Mouse (Mus musculus): ENCODE data around the gene Otop1. TPM values are rescaled to one million over a fixed set of nuclear protein-coding genes. Genes with fewer than 3 reads are reported as not detected.

Otop1 gene
- total RNA-seq (2015) = not detected in 2 replicates
- not detected in 2 replicates for total RNA-seq (2017)

DNA sequence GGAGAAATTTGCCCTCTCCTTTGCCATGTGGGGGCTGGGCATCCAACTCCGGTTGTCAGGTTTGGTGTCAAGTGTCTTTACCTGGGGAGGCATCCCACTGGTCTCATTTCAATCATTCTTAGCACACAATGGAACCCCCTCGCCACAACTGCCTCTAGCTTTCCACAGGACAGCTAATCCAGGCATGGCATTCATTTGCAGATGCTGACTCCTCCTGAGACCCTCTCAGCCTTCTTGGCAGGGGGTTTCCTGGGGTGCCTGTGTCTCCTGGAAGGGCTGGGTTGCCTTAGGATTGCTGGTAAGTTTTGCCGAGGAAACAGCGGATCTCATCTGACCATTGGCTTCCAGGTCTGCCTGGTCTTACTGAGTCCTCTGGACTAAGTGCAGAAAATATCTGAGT is at the start of gene Otop1:
Otop1 (plus strand) TSS at position 202 of the 400 bp plus-strand sequence.
- ATAC-seq (ENCODE audit: poor library complexity, severe bottlenecking) = no peak

DNA sequence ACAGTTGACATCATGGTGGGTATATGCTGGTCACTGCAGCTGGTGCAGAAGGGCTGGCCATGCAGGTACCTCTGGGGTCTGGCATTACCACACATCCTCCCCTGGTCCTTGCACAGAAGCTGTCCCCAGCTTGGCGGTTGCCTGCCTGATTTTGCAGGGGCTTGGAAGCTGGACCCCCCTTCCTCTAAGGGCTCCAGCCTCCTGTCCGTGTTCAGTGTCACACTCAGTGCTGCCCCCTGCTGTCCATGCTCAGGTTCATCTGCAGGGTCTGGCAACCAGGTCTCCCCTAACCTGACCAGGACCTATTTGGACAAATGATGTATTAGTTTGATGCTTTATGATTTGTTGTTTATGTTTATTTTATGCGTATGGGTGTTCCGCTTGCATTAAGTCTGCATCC is 40.4 kb upstream of the Otop1 start:
- ATAC-seq (ENCODE audit: poor library complexity, severe bottlenecking) = peak; percentile 86

DNA sequence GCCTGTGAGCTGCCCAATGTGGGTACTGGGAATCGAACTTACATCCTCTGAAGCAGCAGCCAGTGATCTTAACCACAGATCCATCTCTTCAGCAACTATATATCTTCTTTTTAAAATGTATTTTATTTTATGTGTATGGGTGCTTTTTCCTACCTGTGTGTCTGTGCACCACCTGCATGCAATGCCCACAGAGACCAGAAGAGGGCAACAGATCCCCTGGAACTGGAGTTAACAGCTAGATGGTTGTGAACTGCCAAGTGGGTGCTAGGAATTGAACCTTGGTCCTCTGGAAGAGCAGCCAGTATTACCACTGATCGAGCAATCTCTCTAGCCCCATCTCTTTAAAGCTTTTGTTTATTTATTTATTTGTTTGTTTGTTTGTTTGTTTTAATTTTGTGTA is 39.1 kb upstream of the Otop1 start:
- no peak for ATAC-seq (ENCODE audit: poor library complexity, severe bottlenecking)

DNA sequence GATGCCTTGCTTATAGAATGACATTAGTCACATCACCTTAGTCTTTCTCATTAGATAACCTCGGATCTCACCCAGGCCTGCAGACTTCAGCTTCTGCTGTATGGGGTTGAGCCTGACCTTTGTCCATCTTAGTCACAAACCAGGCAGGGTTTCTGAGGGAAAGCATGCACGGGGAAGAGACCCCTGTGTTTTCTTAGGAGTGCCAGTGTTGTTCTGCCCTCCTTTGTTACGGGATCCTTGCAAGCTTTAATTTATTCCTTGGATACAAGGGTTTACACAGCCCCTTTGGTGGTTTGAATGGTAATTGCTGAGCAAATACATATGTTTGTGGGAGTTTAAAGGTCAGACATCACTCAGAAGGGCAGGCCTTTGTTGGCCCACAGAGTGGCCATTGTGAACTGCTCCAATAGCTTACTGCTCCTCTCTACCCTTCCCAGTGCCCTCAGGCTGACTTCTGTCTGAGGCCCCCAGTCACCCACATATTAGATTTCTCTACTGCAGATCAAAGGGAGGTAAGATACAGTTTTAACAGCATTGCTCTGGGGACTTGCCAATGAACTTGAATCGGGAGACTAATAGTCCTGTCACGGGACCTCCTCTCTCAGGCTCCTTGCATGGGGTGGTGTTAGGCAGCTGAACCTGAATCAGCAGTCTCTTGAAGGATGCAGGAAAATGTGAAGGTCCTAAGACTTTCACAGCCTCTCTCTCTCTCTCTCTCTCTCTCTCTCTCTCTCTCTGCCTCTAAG is 34.9 kb upstream of the Otop1 start:
- ATAC-seq (ENCODE audit: poor library complexity, severe bottlenecking) = no peak

DNA sequence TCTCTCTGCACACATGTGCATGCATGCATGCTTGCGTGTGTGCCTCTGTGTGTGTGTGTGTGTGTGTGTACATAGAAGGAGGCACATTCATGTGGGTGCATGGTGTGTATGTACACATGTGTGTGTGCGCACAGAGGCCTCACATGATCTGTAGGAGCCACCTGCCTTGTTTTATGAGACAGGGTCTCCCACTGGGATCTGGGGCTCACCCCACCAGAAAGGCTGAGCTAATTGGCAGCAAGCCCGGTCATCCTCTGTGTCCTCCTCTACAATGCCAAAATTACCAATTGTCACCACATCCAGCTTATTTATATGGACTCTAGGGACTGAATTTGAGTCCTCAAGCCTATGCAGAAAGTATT is 34.3 kb upstream of the Otop1 start:
- no peak for ATAC-seq (ENCODE audit: poor library complexity, severe bottlenecking)

GRCm38 (mm10) chr5:38241966-38242365 is 33.8 kb upstream of the Otop1 start:
- ATAC-seq (ENCODE audit: poor library complexity, severe bottlenecking) = no peak

DNA sequence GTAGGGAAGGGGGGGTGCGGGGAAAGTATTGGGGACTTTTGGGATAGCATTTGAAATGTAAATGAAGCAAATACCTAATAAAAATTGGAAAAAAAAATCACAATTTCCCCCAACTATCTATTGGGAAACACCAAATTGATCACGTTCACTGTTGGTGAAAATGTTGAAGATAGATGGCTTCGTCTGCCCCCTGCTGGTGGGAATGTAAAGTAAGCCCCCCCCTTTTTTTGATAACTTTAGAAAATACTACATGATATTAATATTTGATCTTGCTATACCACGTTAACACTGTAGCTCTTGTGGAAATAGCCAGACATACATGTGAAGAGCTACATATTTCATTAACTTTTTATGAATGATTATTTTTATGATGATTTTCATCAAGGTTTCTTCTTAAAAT is 20.6 kb upstream of the Otop1 start:
- ATAC-seq (ENCODE audit: poor library complexity, severe bottlenecking) = no peak

DNA sequence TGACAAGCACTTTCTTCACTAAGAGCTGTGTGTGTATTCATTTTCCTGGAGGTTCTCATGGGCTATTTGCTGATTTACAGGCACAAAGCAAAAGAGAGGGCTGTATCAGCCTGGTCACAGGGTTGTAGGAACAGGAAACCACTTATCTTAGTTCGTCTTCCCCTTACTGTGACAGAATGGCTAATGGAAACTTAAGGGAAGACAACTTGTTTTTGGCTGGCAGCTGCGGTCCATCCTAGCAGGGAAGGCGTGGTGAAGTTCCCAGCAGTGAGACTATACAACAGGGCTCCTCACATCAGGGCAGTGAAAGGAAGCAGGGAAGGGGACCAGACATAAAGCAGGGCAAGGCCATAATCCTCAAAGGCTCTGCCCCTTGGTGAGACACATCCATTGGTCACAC is 20.1 kb upstream of the Otop1 start:
- ATAC-seq (ENCODE audit: poor library complexity, severe bottlenecking) = no peak

DNA sequence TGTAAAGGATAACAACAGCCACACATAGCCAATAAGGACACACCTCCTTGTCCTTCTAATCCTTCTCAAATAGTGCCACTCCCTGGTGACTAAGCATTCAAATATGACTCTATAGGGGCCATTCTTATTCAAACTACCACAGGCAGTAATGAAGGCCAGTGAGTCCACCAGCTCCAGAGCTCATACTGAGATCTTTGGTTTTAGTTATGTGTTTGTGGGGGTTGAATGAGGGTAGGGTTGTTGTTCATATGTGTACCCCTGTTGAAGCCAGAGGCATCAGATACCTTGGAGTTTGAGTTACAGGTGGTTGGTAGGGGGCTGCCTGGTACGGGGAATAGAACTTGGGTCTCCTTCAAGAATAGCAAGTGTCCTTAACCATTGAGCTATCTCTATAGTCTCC is 19.2 kb upstream of the Otop1 start:
- no peak for ATAC-seq (ENCODE audit: poor library complexity, severe bottlenecking)

GRCm38 (mm10) chr5:38258034-38258772 is 17.6 kb upstream of the Otop1 start:
- ATAC-seq (ENCODE audit: poor library complexity, severe bottlenecking) = no peak

DNA sequence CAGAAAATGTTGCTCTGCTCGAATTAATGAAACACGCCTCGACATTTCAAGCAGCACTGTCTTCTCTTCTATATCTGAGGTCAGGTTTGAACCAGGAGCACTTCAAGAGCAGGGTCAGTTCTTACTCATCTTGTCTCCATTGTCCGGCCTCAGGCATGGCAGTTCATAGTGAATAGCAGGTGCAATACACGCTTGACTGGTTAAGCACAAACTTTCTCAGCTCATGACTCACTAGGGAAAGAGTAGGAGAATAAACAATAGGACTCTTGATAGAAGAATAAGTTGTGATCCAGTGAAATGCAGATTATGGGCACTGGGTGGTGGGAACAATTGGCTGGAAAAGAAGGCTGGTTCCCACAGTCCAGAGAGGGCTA is 17.0 kb upstream of the Otop1 start:
- ATAC-seq (ENCODE audit: poor library complexity, severe bottlenecking) = no peak

DNA sequence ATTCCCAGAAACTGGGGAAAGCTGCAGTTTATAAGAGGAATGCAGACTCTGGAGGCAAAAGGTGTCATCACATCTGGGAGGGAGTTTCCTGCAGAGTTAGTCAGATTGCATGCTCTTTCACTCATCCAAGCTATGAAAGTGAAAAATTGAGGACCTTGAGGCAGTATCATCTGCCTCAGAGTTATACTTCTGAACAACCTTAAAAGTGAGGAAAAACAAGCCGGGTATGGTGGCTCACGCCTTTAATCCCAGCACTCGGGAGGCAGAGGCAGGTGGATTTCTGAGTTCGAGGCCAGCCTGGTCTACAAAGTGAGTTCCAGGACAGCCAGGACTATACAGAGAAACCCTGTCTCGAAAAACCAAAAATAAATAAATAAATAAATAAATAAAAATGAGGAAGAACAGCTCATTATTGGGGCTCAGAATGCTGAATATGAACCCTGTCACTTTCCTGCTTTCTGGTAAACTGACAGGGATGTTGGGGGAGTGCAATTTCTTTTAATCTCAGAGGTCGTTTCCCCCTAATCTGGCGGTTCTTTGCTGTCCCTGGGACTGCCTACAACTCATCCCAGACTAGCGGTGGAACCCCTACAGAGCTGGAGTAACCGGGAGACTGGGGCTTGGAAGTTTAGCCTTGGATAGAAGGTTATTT is 16.2 kb upstream of the Otop1 start:
- ATAC-seq (ENCODE audit: poor library complexity, severe bottlenecking) = 0 out of 2 replicates have a peak, but pooled peaks have one; percentile 5

GRCm38 (mm10) chr5:38260107-38260682 is 15.6 kb upstream of the Otop1 start, which contains the start of gene Tmem128:
TSS of gene Tmem128 (plus strand) at chr5:38260185.
- ATAC-seq (ENCODE audit: poor library complexity, severe bottlenecking) = peak; percentile 95

GRCm38 (mm10) chr5:38270942-38271341 is 4.8 kb upstream of the Otop1 start:
- ATAC-seq (ENCODE audit: poor library complexity, severe bottlenecking) = no peak

GRCm38 (mm10) chr5:38273831-38274230 is 1.9 kb upstream of the Otop1 start:
- ATAC-seq (ENCODE audit: poor library complexity, severe bottlenecking) = peak; percentile 24

GRCm38 (mm10) chr5:38276451-38276850 is 679 bp downstream of the Otop1 start:
- ATAC-seq (ENCODE audit: poor library complexity, severe bottlenecking) = no peak

GRCm38 (mm10) chr5:38277098-38277866 is 1.5 kb downstream of the Otop1 start:
- no peak for ATAC-seq (ENCODE audit: poor library complexity, severe bottlenecking)

- ATAC-seq (ENCODE audit: poor library complexity, severe bottlenecking) = no peak
These were observed 2.3 kb downstream of the Otop1 start for GRCm38 (mm10) chr5:38277936-38278600.

DNA sequence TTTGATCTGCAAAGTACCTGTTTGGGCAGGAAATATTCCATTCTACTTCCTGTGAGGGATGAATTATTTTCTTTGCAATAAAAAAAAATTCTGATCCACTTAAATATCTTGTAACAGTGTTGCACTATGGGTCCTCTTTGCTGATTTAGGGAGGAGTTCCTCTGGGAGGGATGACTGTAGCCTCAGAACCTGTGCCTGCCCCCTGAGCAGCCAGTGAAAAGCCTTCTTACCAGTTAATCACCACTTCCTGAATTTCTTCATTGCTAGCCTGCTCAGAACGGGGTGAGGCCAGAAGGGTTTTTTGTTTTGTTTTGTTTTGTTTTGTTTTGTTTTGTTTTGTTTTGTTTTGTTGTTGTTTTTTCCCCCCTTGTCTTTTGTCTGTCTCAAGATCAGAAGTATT is 4.3 kb downstream of the Otop1 start:
- peak; percentile 49; the same call in 1 of the 2 replicates for ATAC-seq (ENCODE audit: poor library complexity, severe bottlenecking)

- no peak for ATAC-seq (ENCODE audit: poor library complexity, severe bottlenecking)
These were observed 10.0 kb downstream of the Otop1 start for GRCm38 (mm10) chr5:38285724-38286123.
